Mouse (Mus musculus): ENCODE results near the gene Pcsk5. TPM values are rescaled to one million over a fixed set of nuclear protein-coding genes. Genes with fewer than 3 reads are reported as not detected.

Pcsk5 gene
- total RNA-seq, 2 experiments from 2014 or later: 14.2 to 14.7 TPM

DNA sequence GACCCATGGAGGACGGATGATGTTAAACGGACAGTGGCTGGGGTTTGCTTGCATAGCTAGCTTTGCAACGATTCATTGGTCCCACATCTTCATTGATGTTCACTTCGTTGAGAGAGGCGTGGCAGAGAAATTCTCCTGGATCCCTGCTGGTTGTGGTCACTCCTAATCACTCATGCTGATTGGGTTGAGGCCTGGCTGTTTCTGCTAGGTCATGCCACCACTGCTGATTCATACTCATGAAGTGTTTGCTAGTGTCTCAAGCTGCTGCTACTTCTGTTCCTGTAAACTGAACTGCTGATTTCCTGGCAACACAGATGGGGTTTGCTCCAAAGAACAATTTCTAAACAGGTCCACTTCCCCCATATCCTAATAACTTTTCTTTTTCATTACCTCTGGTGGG is 430.6 kb downstream of the Pcsk5 start:
- TF ChIP-seq CTCF (conservative IDR thresholded peaks at IDR 0.05): no peak
- DNase-seq (ENCODE audit: low spot score in 2 of 2): no peak
- Histone ChIP-seq H3K4me3 (no peak overlapping the region), H3K27ac (no peak overlapping the region)

GRCm38 (mm10) chr19:17403175-17403574 is 434.3 kb downstream of the Pcsk5 start:
- no peak overlapping the region for H3K27ac ChIP-seq
- H3K4me3 ChIP-seq: no peak overlapping the region
- no peak for TF ChIP-seq CTCF (conservative IDR thresholded peaks at IDR 0.05)
- DNase-seq (ENCODE audit: low spot score in 2 of 2): no peak

DNA sequence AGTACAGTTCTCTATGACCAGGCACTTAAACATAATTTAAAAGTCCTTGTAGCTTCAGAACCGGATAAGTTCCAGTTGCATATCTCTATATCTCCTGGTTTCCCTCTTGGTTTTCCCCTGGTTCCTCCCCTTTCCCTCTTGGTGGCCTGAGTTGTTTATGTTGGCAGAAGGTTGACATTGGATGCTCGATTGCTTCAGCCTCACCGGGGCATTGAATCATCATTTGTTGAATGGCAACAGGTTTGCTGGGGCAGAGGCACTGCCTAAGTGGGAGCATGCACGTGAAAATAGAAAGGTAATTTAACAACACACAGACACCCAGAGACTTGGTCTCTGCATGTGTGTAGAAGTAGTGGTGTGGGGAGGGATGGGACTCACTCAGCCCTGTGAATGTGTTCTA is 436.9 kb downstream of the Pcsk5 start:
- Histone ChIP-seq H3K27ac (no peak overlapping the region), H3K4me3 (no peak overlapping the region)
- no peak for DNase-seq (ENCODE audit: low spot score in 2 of 2)
- no peak for TF ChIP-seq CTCF (conservative IDR thresholded peaks at IDR 0.05)

GRCm38 (mm10) chr19:17399965-17400364 is 437.5 kb downstream of the Pcsk5 start:
- no peak for DNase-seq (ENCODE audit: low spot score in 2 of 2)
- H3K4me3 ChIP-seq: no peak overlapping the region
- TF ChIP-seq CTCF (conservative IDR thresholded peaks at IDR 0.05): 0 out of 2 replicates have a peak, but pooled peaks have one; percentile 12
- H3K27ac ChIP-seq: no peak overlapping the region

DNA sequence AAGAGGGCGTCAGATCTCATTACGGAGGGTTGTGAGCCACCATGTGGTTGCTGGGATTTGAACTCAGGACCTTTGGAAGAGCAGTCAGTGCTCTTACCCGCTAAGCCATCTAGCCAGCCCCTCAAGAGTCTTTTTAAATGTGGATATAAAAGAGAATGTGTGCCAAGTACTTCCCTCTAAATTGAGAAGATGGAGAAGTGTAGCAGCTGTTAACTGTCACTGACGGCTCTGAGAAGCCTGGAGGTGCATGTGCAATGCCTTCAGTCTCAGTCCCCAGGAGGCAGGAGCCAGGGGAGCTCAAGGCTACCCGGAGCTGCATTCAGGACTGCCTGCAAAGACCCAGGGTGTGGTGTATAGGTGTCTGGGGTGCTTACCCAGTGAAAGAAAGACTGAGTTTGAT is 439.5 kb downstream of the Pcsk5 start:
- no peak for DNase-seq (ENCODE audit: low spot score in 2 of 2)
- Histone ChIP-seq H3K27ac (no peak overlapping the region), H3K4me3 (no peak overlapping the region)
- TF ChIP-seq CTCF (conservative IDR thresholded peaks at IDR 0.05): no peak

DNA sequence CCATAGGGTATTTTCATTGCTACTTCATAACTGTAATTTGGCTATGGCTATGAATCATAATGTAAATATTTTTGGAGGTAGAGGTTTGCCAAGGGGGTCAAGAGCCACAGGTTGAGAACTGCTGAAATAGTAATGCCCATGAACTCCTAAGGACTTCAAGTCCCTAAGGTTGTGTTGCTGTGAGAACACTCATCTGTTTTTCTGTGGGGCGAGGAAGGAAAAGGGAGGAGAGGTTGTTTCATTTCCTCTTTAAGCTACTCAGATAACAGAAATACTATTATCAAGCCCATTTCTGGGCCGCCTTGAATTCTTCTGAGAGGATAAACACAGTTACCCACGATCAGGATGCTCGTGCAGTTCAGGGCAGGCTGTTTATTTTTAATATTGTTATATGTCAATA is 440.6 kb downstream of the Pcsk5 start:
- DNase-seq (ENCODE audit: low spot score in 2 of 2): no peak
- Histone ChIP-seq H3K27ac (no peak overlapping the region), H3K4me3 (no peak overlapping the region)
- TF ChIP-seq CTCF (conservative IDR thresholded peaks at IDR 0.05): no peak

DNA sequence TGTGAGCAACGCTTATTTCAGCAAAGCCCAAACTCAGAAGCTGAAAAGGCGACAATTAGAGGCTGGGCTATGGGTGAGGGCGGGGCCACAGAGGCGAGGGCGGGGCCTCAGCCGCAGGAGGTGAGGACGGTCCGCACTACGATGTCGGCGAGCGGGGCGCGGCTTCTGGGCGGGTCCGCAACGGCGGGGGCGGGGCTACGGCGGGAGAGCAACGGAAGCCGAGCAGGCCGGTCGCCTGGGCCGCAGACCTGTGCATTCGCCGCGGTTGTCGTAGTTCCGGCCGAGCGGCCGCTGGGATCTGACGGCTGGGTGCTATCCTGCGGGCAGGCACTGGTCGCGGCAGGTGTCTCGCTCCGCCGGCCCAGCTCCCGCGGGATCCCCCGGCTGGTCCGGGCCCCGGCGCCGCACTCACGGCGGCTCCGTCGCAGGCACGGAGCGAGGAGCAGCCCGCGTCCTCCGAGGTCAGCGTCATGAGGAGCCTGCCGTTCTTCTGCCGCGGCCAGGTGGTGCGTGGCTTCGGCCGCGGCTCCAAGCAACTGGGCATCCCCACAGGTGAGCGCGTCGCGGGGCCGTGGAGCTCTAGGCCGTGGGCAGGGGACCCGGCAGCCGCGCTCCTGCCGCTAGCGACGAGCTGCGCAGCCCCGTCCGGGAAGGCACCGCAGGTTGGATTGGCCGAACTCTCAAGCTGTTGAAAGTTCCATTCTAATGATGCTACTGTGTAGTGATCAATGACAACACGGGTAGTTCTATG is 443.4 kb downstream of the Pcsk5 start, which contains the start of gene Rfk:
TSS of gene Rfk (plus strand) at position 203 of the 751 bp plus-strand sequence.
- no peak for TF ChIP-seq CTCF (conservative IDR thresholded peaks at IDR 0.05)
- Histone ChIP-seq H3K27ac (peak within 1 kb of the TSS; percentile 93), H3K4me3 (peak within 1 kb of the TSS; percentile 98)
- DNase-seq (ENCODE audit: low spot score in 2 of 2): peak; percentile 86 to 92

- TF ChIP-seq CTCF (conservative IDR thresholded peaks at IDR 0.05): no peak
- Histone ChIP-seq H3K4me3 (no peak overlapping the region), H3K27ac (no peak overlapping the region)
- no peak for DNase-seq (ENCODE audit: low spot score in 2 of 2)
These were observed 444.6 kb downstream of the Pcsk5 start for GRCm38 (mm10) chr19:17392866-17393265.

- DNase-seq (ENCODE audit: low spot score in 2 of 2): peak; percentile 18 to 27
- H3K27ac ChIP-seq: no peak overlapping the region
- no peak overlapping the region for H3K4me3 ChIP-seq
- peak; percentile 86 for TF ChIP-seq CTCF (conservative IDR thresholded peaks at IDR 0.05)
These were observed 449.0 kb downstream of the Pcsk5 start for GRCm38 (mm10) chr19:17388404-17388803.

DNA sequence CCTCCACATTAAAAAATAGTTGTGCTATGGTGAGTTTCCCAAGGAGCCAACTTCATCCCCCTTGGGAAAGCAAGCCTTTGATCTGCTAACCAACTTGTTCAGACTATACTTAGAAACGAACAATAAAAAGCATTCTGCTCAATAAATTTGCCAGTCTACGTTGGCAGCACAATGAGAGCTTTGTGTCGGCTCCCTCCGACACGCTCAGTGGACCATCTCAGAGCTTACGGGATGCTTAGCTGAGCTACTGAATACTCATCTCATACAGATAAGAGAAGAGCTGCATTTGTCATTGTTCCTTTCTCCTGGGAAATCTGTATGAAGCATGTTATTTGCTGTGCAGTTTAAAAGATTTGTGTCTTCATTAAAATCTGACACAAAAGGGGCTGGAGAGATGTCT is 451.0 kb downstream of the Pcsk5 start:
- no peak for TF ChIP-seq CTCF (conservative IDR thresholded peaks at IDR 0.05)
- DNase-seq (ENCODE audit: low spot score in 2 of 2): no peak
- H3K4me3 ChIP-seq: no peak overlapping the region
- H3K27ac ChIP-seq: no peak overlapping the region

GRCm38 (mm10) chr19:17385426-17385825 is 452.0 kb downstream of the Pcsk5 start:
- Histone ChIP-seq H3K27ac (no peak overlapping the region), H3K4me3 (no peak overlapping the region)
- TF ChIP-seq CTCF (conservative IDR thresholded peaks at IDR 0.05): no peak
- DNase-seq (ENCODE audit: low spot score in 2 of 2): no peak

DNA sequence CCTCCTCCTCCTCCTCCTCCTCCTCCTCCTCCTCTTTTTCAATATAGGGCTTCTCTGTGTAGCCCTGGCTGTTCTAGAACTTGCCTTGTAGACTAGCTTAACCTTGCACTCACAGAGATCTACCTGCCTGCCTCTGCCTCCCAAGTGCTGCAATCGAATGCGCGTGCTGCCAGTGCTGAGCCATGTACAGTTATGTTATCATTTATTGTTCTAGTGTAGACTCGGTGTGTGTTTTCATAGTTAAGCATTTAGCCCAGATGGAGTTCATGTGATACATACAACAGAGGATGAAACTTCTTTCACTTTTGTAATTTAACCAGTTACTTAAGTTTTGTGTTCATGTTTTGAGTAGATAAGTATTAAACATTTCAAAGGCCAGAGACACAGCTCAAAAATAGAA is 452.4 kb downstream of the Pcsk5 start:
- no peak for TF ChIP-seq CTCF (conservative IDR thresholded peaks at IDR 0.05)
- Histone ChIP-seq H3K27ac (no peak overlapping the region), H3K4me3 (no peak overlapping the region)
- DNase-seq (ENCODE audit: low spot score in 2 of 2): no peak

GRCm38 (mm10) chr19:17382807-17383397 is 454.5 kb downstream of the Pcsk5 start:
- no peak overlapping the region for H3K27ac ChIP-seq
- no peak for TF ChIP-seq CTCF (conservative IDR thresholded peaks at IDR 0.05)
- no peak for DNase-seq (ENCODE audit: low spot score in 2 of 2)
- H3K4me3 ChIP-seq: no peak overlapping the region

Data from layer of hippocampus, adult 2 months (tissue).